Mouse (Mus musculus): ENCODE results near the gene Stum.

GRCm38 (mm10) chr1:180405576-180406335 is 77.5 kb downstream of the Stum start:
- TF ChIP-seq CTCF (IDR thresholded peaks at IDR 0.05) (no peak), POLR2A (IDR thresholded peaks at IDR 0.05; ENCODE audit: insufficient read depth, low read depth, low read length) (no peak; the same call in 1 of the 2 replicates)

Measured in heart, adult 2 months (tissue).